Comparison of ENCODE assay signal across 8 mouse cellular contexts in genomic region chr13:22021581-22021980, GRCm38 (mm10). TPM values are rescaled to one million over a fixed set of nuclear protein-coding genes. Genes with fewer than 3 reads are reported as not detected.
DNase-seq lines count a peak whose midpoint lies in the region; ATAC-seq lines count a peak whose summit lies in the region.

No protein-coding gene starts in this region.

- peak overlapping the region; percentile 41; the same call in 1 of the 2 replicates for H3K27ac ChIP-seq in lung, embryonic 15.5 days
- H3K27ac ChIP-seq in hindbrain, embryonic 15.5 days (replicated peaks) = no peak overlapping the region
- no peak overlapping the region for H3K27ac ChIP-seq in midbrain, embryonic 16.5 days (ENCODE audit: low read length)

- no peak for DNase-seq in lung, postnatal 14 days
- DNase-seq in embryo, embryonic 11 days = peak; percentile 65
- DNase-seq in adrenal gland, postnatal 25 days = no peak
- DNase-seq in cerebellum, adult 9-10 months = no peak
- DNase-seq in cerebellum, postnatal 14 days = no peak

- H3K36me3 ChIP-seq in lung, embryonic 15.5 days = no peaks in the 10 kb centered on the region
- H3K36me3 ChIP-seq in hindbrain, embryonic 15.5 days = no peaks in the 10 kb centered on the region
- H3K36me3 ChIP-seq in midbrain, embryonic 16.5 days (ENCODE audit: control insufficient read depth, insufficient read depth, low read length) = no peaks in the 10 kb centered on the region

- peak overlapping the region; percentile 28 for H3K9ac ChIP-seq in lung, embryonic 15.5 days
- H3K9ac ChIP-seq in hindbrain, embryonic 15.5 days = no peak overlapping the region
- no peak overlapping the region for H3K9ac ChIP-seq in midbrain, embryonic 16.5 days (ENCODE audit: low read depth, low read length)

- no peak for ATAC-seq in lung, embryonic 15.5 days (ENCODE audit: borderline replicate concordance, extremely low read depth, low FRiP score, low TSS enrichment)
- ATAC-seq in hindbrain, embryonic 15.5 days (ENCODE audit: low FRiP score, low read depth) = no peak
- ATAC-seq in midbrain, embryonic 16.5 days = no peak

- peak overlapping the region; percentile 57 for H3K4me3 ChIP-seq in lung, embryonic 15.5 days
- H3K4me3 ChIP-seq in hindbrain, embryonic 15.5 days = peak overlapping the region; percentile 38
- H3K4me3 ChIP-seq in midbrain, embryonic 16.5 days (ENCODE audit: low read depth, low read length) = peak overlapping the region; percentile 10

- no peaks in the 10 kb centered on the region for H3K9me3 ChIP-seq in lung, embryonic 15.5 days
- H3K9me3 ChIP-seq in hindbrain, embryonic 15.5 days = no peaks in the 10 kb centered on the region
- no peaks in the 10 kb centered on the region for H3K9me3 ChIP-seq in midbrain, embryonic 16.5 days (replicated peaks; ENCODE audit: control insufficient read depth, low read length, poor library complexity, severe bottlenecking)

- under 1% methylated on average over 11 of the region's 11 CpGs for WGBS in lung, embryonic 15.5 days
- under 1% methylated on average over 11 of the region's 11 CpGs for WGBS in hindbrain, embryonic 15.5 days
- WGBS in midbrain, embryonic 16.5 days = 1% methylated on average over 11 of the region's 11 CpGs

- H3K4me1 ChIP-seq in lung, embryonic 15.5 days = peaks cover 9% of the 10 kb centered on the region; the same call in 1 of the 2 replicates
- peaks cover 19% of the 10 kb centered on the region for H3K4me1 ChIP-seq in hindbrain, embryonic 15.5 days (replicated peaks)
- peaks cover 10% of the 10 kb centered on the region for H3K4me1 ChIP-seq in midbrain, embryonic 16.5 days (ENCODE audit: control insufficient read depth, insufficient read depth, low read length)

- no peaks in the 10 kb centered on the region for H3K27me3 ChIP-seq in lung, embryonic 15.5 days
- peaks cover 63% of the 10 kb centered on the region for H3K27me3 ChIP-seq in hindbrain, embryonic 15.5 days
- H3K27me3 ChIP-seq in midbrain, embryonic 16.5 days (ENCODE audit: control insufficient read depth, insufficient read depth, low read depth, low read length) = peaks cover 29% of the 10 kb centered on the region

- H3K4me2 ChIP-seq in lung, embryonic 15.5 days = peak overlapping the region; percentile 85
- peak overlapping the region; percentile 58 for H3K4me2 ChIP-seq in hindbrain, embryonic 15.5 days
- H3K4me2 ChIP-seq in midbrain, embryonic 16.5 days (ENCODE audit: low read length) = peak overlapping the region; percentile 55

RNA-seq across cellular contexts. Expression of gene Prss16, which starts 12.0 kb away (rescaled TPM):
- 11.2 and 36.4 TPM in 2 replicates for polyA plus RNA-seq in lung, embryonic 15.5 days (2015; fragmentation: Nextera tagmentation; extraction: Ambion mirVana)
- 0.14 TPM in 1 of 2 replicates, not detected in the other for polyA plus RNA-seq in hindbrain, embryonic 15.5 days (2015; fragmentation: Nextera tagmentation; extraction: Ambion mirVana)
- polyA plus RNA-seq in midbrain, embryonic 16.5 days (2015; fragmentation: Nextera tagmentation; extraction: Ambion mirVana) = not detected in 2 replicates
- not detected in 2 replicates for total RNA-seq in adrenal gland, postnatal 25 days (2021)

RNA-seq across cellular contexts. Expression of gene Hist1h2ah, which starts 13.8 kb away (rescaled TPM):
- polyA plus RNA-seq in lung, embryonic 15.5 days (2015; fragmentation: Nextera tagmentation; extraction: Ambion mirVana) = 8.1 and 8.2 TPM in 2 replicates
- polyA plus RNA-seq in hindbrain, embryonic 15.5 days (2015; fragmentation: Nextera tagmentation; extraction: Ambion mirVana) = 1.7 and 2.2 TPM in 2 replicates
- polyA plus RNA-seq in midbrain, embryonic 16.5 days (2015; fragmentation: Nextera tagmentation; extraction: Ambion mirVana) = not detected in 2 replicates
- total RNA-seq in adrenal gland, postnatal 25 days (2021) = 30.0 and 61.8 TPM in 2 replicates

RNA-seq across cellular contexts. Expression of gene Hist1h2bk, which starts 14.1 kb away (rescaled TPM):
- 7.0 and 7.4 TPM in 2 replicates for polyA plus RNA-seq in lung, embryonic 15.5 days (2015; fragmentation: Nextera tagmentation; extraction: Ambion mirVana)
- 1.2 and 1.5 TPM in 2 replicates for polyA plus RNA-seq in hindbrain, embryonic 15.5 days (2015; fragmentation: Nextera tagmentation; extraction: Ambion mirVana)
- 1.3 TPM in 1 of 2 replicates, not detected in the other for polyA plus RNA-seq in midbrain, embryonic 16.5 days (2015; fragmentation: Nextera tagmentation; extraction: Ambion mirVana)
- total RNA-seq in adrenal gland, postnatal 25 days (2021) = 121 and 135 TPM in 2 replicates

RNA-seq across cellular contexts. Expression of gene Hist1h4i, which starts 19.6 kb away (rescaled TPM):
- 27.2 and 29.1 TPM in 2 replicates for polyA plus RNA-seq in lung, embryonic 15.5 days (2015; fragmentation: Nextera tagmentation; extraction: Ambion mirVana)
- polyA plus RNA-seq in hindbrain, embryonic 15.5 days (2015; fragmentation: Nextera tagmentation; extraction: Ambion mirVana) = 8.4 and 10.7 TPM in 2 replicates
- polyA plus RNA-seq in midbrain, embryonic 16.5 days (2015; fragmentation: Nextera tagmentation; extraction: Ambion mirVana) = 4.0 and 4.9 TPM in 2 replicates
- 82.8 and 97.8 TPM in 2 replicates for total RNA-seq in adrenal gland, postnatal 25 days (2021)

RNA-seq across cellular contexts. Expression of gene Hist1h2ag, which starts 21.2 kb away (rescaled TPM):
- 52.7 and 55.6 TPM in 2 replicates for polyA plus RNA-seq in lung, embryonic 15.5 days (2015; fragmentation: Nextera tagmentation; extraction: Ambion mirVana)
- 6.5 and 10.3 TPM in 2 replicates for polyA plus RNA-seq in hindbrain, embryonic 15.5 days (2015; fragmentation: Nextera tagmentation; extraction: Ambion mirVana)
- polyA plus RNA-seq in midbrain, embryonic 16.5 days (2015; fragmentation: Nextera tagmentation; extraction: Ambion mirVana) = 1.8 and 8.3 TPM in 2 replicates
- 50.6 and 64.7 TPM in 2 replicates for total RNA-seq in adrenal gland, postnatal 25 days (2021)

Comparison
In these comparisons a context has a peak if more than half of its experiments do, and no peak if none do; other contexts are left out.
1. RNA of gene Prss16, which starts 12.0 kb away (polyA plus RNA-seq): 11.2 to 36.4 TPM in lung, embryonic 15.5 days; 0.14 TPM in hindbrain, embryonic 15.5 days and not detected in midbrain, embryonic 16.5 days; every median in the first group is over 10 times any median in the second.
2. Peak in every context shown above with its lines, with median percentiles within 50 percentile points of each other: H3K4me2 ChIP-seq and H3K4me3 ChIP-seq.